Mouse (Mus musculus): Measurements from ENCODE around the gene Knstrn.

DNA sequence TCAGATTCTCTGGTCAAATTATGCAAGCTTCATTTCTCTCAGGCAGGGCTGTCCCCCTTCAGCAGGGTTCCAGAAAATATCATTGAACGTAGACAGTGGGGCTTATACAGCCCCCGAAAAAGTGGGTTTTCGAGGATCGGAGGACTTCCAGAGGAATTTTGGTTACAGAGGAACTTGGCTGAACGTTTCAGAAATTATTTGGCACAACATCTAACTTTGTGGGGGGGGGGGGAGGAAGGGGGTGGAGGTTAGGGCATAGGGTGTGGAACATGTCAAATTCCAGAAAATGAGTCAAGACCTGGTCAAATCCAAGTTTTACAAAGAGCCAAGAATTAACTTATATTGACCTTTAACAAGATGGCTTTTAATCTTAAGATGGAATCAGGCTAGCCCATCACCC, 15.3 kb downstream of the Knstrn start:
- TF ChIP-seq CTCF (IDR thresholded peaks at IDR 0.05; ENCODE audit: low read depth), result no peak
- TF ChIP-seq EP300 (IDR thresholded peaks at IDR 0.05; ENCODE audit: low read depth), result no peak
